Mouse (Mus musculus) gastrocnemius, postnatal 25 days (tissue): ENCODE measurements around the gene Zfp217. TPM values are rescaled to one million over a fixed set of nuclear protein-coding genes. Genes with fewer than 3 reads are reported as not detected.
"Not testable (repeated sequence)": the region's sequence is repeated elsewhere in the genome, so short reads cannot be mapped to it uniquely, and the experiment has no call there.

Experiments
- DNase-seq: peaks from one replicate; pipeline ENCODE4 v3.0.0; 2022
- long read RNA-seq, 2 experiments: library from polyadenylated mRNA; stranded (forward); transcript quantifications; one replicate each; pipeline ENCODE4 v2.0.0; 2021
- total RNA-seq, 2 experiments: library from RNA; stranded (reverse); gene quantifications; 1 replicate in 1 of 2; 2 replicates in 1 of 2; pipeline ENCODE4 v1.2.3; 2021

The Zfp217 gene
- 1 to 10 TPM; 7.0 to 7.2 TPM for total RNA-seq
- long read RNA-seq, experiment 1, partial matches to known transcripts: 1 of 3 reads
- long read RNA-seq, experiment 1, other reads (novel, unspliced or antisense): 2 of 3 reads
- long read RNA-seq, experiment 2, partial matches to known transcripts: 0 of 4 reads
- long read RNA-seq, experiment 2, other reads (novel, unspliced or antisense): 4 of 4 reads

DNA sequence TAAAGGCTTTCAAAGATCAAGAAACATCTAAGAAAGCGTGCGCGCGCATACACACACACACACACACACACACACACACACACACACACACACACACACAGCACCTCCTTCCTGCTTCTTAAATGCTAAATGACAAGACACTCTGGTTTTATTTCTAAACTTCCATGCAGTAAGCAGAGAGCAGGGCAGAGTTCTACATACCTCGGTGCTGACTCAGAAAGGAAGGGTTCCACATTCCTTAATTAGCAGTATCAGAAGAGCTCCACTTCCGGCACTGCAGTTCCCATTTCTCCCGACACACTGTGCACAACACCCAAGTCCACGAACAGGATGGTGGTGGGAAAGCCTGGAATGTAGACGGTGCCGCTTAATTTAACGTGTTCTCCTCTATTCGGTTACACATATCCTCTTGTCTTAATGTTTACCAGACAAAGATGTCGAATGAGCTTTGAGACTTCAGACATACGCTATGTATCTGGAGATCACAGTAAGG lies at the start of gene Zfp217:
Zfp217 (minus strand) TSS at position 443 of the 493 bp plus-strand sequence.
- no peak for DNase-seq

DNA sequence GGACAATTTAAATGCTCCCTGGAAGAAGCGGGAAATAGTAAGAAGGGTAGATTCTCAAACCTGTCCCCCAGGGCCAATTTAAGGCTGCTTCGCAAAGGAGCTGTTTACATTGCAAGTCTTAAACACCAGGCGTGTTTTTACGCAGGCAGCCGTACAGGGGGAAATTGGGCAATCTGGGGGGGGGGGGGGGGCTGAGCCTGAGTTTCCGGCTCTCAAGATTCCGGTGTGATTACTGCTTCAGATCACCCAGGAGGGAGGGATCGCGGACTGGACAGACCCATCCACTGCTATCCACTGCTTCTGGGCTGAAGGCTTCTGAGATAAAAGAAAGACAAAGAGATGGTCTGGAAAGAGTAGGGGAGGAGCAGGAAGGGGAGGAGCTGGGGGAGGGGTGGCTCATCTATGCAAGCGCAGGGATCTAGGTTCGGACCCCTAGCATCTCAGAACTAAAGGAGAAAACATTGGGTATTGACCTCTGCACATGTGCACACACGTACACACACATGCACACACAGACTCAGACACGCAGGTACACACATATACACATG lies 47.7 kb upstream of the Zfp217 start:
- no peak for DNase-seq

DNA sequence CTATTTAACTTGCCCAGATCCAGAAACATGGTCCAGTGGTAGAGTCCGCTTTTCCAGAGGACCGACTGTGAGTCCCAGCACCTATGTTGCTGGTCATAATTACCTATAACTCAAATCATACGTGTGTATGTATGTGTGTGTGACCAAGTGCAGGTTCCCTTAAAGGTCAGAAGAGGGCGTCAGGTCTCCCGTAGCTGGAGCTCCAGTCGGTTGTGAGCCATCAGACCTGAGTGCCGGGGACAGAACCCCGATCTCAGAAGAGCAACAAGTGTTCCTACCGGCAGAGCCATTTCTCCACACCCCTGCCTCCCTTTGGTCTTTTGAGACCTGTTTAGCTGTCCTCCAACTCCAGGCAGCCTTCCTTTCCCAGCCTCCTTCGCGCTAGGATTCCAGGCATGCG lies 46.9 kb upstream of the Zfp217 start:
- no peak for DNase-seq

DNA sequence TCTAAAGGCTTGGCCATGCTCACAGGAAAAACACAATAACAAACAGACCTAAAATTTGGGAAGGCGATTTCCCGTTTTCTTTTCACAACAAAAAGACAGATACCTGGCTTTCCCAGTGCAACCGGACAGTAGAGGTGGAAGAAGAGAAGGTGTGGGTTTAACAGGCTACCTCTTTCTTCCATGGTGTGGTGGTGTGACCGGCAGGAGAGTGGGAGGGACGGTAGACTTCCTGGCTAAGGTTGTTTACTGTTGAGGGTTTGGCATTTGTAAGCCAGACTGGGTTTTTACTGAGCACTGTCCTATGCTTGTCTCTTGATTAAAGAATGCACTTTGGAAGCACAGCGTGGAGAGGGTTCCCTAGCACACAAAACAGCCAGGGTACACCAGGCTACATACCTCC lies 45.9 kb upstream of the Zfp217 start:
- no peak for DNase-seq

DNA sequence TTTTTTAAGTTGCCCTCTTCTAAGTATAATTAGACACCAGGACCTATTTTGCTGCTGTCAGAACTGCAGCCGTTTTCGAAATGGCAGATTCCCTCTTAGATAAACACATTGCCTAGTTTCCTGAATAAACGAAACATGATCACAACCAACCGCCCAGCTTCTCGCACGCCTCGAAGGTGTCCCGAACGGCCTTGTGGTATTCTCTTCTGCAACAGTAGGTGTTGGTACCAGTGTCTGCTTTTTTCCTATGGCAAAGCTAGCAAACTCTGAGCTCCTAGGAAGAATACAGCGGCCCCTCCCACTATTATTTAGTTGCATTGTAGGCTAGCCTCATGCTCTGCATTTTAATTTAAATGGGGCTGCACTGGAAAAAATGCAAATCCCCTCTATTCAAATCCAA lies 45.3 kb upstream of the Zfp217 start:
- no peak for DNase-seq

DNA sequence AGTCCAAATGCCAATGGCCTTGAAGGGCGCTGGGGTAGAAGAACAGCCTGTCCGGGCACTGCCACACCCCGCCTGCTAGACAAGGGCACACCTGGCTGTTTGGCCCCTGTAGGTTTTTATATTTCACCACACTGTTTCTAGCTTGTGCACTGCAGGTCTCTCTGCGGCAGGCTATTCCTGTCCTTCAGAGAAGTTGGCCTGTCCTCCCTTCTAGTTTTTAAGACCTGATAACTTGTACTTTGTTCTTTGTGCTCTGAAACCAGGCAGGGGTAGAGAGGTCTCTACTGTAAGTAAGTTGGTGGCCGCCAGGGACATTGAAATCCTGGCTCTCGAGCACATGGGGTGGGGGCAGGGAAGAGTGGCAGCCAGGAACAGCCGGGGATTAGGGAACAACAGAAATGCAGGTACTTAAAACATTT lies 44.8 kb upstream of the Zfp217 start:
- DNase-seq: no peak

DNA sequence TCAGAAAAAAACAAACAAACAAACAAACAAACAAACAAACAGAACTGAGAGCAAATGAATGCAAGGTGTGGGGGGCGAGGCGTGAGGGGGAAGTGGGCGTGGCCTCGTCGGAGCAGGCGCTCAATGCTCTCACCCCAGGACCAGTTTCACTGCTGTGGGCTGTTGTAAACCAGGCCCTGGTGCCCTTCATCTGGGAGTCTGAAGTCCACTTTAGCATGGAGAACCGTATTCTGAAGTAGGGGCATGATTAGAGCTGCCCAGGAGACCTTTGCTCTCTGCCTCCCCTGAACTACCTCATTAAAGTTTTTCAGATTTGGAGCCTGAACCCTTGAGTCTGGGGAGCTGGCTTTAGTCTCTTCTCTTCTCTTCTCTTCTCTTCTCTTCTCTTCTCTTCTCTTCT lies 40.8 kb upstream of the Zfp217 start:
- no peak for DNase-seq

DNA sequence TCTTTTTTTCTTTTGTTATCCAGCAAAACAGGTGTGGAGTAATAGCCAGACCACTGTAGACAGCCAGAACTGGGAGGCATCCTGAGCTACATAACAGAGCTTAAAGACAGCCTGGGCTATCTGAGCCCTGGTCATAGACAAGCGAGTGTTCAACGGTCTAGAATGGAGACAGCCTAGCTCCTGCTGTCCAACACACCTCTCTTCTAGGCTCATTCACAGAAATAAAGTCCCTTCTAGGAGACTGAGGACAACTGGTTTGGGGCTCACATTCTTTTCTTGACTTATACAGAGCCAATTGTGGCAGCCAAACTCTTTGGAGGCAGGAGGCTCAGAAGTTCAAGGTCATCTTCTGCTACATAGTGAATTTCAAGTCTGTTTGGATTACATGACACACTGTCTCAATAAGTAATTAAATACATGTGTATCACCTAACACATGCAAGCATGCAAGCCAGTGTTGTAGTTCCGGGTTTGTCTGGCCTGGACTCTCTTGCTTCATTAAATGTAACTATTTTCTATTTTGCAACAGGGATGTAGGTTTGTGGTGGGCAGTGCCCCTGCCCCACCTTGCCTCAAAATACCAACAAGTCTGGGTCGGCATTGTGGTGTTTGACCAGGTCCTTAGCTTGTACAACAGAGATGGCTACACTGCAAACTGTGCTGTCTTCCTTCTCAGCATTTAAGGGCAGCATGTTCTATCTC lies 37.4 kb upstream of the Zfp217 start:
- no peak for DNase-seq

DNA sequence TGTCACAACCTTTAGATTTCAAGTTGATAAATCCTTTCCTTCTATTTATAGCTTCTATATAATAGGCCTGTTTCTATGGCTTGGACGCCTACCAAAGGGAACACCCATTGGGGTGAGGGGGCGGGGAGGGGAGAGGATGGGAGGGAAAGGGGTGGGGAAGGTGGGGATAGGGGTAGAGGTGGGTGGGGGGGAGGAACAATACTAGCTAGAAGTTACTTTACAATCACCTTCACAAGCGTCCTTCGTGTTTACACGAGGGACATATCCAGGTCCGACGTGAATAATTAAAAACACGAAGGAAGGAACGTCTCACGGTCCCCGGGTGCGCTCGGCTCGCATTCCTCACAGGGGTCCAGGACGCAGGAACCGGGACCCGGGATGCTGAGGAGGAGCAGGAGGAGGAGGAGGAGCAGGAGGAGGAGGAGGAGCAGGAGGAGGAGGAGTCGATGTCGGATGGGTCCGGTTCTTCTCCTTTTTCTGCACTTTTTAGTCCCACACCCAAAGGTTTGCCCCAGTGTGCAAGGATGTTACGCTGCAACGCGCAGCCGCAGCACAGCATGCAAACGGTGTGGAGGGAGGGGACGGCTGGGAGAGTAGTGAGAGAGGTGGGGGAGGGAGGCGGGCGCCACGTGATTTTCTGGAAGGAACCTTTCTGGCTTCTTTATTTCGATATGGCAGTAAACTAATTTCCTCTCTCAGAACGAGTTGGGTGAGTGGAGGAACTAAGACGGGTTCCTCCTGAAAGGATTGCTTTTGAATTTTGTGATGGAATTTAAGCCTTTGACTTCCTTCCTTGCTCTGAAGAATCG lies 36.5 kb upstream of the Zfp217 start:
- peak; percentile 78 for DNase-seq

DNA sequence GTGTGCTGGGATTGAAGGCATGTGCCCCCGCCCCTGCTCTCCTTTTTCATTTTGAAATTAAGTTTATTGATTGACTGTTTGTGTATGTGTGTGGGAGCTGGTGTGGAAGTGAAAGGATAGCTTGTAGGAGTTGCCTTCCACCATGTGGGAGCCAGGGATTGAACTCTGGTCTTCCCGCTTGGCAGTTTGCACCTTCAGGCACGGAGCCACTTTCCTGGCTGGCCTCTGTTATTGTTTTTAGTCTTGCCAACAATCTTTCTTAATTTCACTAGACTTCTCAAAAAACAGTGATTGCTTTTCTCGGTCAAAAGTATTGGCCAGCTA lies 35.9 kb upstream of the Zfp217 start:
- DNase-seq: no peak

DNA sequence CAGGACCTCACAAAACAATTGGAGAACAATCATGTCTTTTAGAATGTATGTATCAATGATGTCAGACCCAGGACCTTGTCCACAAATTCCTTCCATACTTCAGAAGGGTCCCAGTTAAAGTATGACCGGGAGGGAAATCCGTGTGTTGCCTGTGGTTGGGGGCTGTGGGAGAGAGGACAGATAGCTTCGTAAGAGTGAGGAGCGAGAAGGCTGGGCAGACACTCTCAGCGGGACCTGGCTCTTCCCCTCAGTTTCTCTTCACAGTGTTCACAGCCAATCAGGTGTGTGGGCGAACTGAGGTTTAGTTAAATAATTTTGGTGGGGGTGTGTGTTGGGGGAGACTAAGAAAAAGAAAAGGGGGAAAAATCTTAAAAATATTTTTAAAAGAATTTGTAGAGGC lies 34.0 kb upstream of the Zfp217 start:
- no peak for DNase-seq

DNA sequence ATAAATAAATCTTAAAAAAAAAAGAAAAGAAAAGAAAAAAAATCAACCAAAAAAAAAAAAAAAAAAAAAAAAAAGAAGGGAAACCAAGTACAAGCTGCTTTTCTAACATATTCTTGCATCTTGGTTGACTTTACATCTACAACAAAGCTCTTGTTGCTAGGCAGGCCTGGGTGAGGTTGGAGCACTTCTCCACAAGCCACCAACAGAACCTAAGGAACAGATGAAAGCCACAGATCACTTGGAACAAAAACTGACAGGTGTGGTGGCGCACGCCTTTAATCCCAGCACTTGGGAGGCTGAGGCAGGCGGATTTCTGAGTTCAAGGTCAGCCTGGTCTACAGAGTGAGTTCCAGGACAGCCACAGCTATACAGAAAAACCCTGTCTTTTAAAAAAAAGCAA lies 32.9 kb upstream of the Zfp217 start:
- DNase-seq: not testable (repeated sequence)

DNA sequence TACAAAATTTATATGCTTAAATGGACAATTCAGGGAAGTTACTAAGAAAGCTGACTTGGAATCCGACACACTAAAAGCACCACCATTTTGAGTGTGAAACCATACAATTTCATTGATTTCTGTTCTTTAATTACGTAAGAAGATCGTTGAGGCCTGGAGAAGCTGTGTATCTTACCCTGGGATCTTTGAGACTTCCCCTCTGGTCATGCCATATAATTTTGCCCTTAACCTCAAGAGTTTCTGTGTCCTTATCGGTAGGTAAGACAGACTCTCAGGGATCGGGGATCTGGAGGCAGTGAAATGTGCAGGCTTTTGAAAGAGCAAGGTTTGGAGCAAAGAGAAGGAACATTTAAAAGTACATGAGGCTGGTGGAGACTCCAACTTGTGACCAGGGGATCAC lies 31.4 kb upstream of the Zfp217 start:
- no peak for DNase-seq

DNA sequence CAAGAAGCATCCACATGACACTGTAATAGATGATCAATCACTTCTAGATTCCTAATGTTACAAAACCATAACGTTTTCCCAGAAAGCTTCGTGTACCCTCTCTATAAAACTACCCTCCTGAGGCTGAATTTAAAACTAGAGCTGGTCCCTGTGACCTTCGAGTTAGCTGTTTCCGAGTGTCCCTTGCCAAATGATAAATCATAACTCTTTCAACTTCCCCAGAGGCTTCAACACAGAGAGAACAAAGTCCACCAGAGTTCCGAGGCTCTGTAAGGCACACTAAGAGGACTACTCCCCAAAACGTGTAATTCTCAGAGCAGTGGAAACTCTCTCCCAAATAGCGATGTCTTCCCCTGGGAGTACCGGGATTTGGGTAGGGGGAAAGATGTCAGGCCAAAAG lies 29.4 kb upstream of the Zfp217 start:
- DNase-seq: no peak

DNA sequence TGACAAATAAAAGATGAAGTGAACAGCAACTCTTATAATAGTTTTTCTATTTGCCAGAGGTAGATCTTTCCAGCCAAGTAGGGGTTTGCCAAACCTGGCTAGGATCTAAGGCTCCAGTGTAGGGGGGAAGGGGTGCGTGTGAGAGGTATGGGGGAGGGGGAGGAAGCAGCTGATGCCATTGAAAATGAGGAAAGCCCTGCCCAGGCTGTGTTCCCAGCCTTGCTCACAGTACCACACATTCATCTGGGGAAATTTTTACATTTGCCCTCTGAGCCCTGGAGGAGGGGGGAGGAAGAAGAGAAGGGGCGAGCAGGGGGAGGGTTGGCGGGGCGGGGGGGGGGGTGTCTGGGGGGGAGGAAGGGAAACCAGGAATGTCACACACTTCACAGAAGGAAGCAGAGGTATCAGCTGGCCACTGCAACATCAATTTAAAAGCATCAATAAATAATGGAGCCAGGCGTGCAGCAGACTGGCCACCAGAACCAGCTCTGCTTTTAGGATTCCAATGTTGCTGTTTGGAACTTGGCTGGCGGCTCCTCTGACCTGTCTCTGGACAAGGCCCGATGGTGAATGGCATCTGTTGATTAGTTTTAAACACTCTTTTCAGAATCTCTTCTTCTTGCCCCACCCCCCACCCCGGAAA lies 28.5 kb upstream of the Zfp217 start:
- DNase-seq: no peak

DNA sequence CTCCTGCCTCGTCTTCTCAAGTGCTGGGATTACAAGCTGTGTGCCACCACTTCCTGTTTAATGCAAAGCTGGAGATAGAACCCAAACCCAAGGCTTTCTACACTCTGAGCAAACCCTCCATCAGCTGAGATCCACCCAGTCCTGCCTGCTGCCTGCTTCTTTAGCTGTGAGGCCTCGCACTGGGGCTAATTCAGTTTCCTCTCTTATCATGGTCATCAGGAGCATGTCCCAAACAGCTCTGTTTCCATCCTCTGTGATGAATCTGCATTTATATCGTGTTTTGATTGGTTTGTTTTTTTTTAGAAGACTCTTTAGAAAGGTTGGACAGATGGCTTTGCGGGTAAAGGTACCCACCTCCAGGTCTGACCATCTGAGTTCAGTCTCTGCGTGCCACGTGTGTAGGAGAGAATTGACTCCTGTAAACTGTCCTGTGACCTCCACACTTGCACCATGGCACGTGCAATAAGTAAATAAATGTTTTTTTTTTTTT lies 27.8 kb upstream of the Zfp217 start:
- no peak for DNase-seq

DNA sequence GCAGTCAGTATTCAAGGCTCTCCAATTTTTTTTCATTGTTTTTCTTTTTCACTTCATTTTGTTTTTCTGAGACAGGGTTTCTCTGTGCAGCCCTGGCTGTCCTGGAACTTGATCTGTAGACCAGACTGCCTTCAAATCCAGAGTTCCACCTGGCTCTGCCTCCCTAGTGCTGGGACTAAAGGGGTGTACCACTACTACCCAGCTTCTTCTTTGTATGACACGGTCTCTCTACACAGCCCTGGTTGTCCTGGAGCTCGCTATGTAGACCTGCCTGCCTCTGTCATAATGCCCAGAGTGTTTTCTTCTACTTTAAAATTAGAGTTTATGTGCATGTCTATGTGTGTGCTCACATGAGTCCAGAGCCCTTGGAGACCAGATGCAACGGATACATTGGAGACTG lies 27.3 kb upstream of the Zfp217 start:
- no peak for DNase-seq

DNA sequence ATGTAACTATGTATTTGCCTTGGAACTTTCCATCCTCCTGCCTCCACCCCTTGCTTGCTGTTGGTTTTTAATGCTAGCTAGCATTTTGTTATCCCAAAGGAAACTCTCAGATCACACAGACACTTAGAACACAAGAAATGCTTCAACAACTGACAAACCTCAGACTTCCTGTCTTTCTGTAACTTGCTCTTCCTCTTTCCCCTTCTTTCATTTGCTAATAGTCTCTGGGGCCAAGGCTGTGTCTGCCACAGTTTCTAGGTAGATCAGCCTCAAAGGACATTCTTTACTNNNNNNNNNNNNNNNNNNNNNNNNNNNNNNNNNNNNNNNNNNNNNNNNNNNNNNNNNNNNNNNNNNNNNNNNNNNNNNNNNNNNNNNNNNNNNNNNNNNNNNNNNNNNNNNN lies 21.2 kb upstream of the Zfp217 start:
- no peak for DNase-seq

DNA sequence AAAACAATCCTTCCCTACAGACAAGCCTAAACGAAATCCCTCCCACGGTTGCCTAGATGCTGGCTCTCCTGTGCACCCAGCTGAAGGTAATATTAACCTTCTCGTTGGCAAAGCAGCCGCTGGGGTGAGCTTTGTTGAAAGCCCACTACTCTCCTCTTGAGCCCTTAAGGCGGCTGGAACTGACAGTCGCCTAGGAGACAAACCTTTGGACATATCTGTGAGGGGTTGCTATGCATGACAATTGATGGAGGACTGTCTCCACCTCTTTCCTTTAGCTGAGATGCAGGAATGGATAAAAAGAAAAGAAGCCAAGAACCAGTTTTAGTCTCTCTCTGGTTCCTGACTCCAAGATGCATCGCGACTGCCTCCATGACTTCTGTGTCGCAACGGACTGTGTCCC lies 17.7 kb upstream of the Zfp217 start:
- DNase-seq: no peak

DNA sequence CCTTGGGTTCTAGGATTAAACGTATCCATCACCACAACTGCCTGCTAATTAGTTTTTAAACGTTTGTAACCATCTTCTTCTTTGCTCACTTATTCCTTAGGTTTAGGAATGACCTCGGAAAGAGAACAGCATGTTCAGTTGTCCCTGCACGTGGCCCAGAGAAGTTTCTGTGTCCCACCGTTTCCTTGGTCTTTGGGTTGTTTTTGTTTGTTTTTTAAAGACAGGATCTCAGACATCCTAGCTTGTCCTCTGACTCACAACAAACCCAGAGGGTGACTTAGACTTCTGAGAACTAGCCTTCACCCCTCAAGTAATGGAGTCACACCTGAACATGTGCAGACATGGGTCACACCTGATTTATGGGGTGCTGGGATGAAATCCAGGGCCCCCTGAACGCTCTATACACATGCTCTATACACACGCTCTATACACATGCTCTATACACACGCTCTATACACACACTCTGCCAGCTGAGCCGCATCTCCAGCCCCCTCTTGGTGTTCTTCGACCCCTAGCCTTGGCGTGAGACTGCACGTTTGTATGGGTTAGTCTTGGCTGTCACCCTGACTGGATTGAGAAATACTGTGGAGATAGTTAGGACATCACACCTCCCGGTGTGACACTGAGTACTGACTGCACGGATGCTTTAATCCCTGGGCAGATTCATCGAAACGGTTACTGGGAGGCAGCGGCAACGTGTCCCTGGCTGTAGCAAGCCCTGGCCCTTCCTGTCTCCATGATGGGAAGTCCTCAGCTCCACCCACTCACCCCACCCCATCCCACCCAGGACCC lies 16.0 kb upstream of the Zfp217 start:
- DNase-seq: no peak

DNA sequence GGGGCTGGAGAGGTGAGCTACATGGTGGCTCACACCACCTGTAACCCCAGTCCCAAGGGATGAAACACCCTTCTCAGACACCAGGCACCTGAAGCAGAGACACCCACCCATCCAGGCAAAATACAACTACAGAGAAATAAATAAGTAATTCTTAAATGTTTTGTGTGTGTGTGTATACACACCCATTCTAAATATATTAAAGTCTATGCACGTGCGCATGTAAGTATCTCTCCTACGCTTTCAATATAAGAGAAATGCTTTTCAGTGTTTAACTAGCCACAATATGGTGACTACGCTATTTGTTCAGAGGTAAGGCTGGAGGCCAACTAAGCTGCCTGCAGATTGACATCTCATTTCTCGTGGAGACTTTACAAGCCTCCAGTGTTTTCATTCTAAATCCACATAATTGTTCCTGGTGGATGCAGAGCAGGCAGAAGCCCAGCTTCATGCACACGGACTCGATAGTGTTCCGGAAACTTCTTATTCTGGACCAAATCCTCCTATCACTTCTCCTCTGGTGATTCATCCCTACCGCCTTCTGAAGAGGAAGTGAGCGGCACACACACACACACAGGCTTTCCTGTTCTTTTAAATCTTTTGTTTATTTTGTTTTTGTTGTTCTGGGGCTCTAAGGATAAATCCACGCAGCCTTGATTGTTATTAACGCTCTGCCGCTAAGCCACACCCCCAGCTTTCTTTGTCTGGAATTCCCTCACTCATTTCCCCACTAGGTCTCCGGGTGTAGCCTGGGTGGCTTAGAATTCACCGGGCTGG lies 12.1 kb upstream of the Zfp217 start:
- DNase-seq: no peak
